Mouse (Mus musculus): ENCODE data around the gene Dnajc16.
"Not testable (repeated sequence)": the region's sequence is repeated elsewhere in the genome, so short reads cannot be mapped to it uniquely, and the experiment has no call there.

Dnajc16 gene

DNA sequence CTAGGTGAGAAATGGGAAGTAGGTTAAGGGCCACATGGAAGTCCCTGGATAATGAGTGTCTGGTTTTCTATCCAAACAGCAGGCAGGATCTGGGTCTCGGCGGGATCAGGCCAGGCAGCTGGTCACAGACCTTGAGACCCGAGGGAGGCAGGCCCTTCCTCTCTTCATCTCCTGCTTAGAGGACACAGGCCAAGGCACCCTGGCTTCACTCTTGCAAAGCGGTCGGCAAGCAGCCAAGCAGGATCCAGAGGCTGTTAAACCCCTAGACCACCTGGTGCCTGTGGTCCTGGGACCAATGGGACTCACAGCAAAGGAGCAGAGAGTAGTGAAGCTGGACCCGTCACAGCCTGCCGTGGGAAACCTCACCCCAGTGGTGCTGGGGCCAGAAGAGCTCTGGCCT lies 5.6 kb upstream of the Dnajc16 start:
- no peak for DNase-seq (ENCODE audit: low spot score)

DNA sequence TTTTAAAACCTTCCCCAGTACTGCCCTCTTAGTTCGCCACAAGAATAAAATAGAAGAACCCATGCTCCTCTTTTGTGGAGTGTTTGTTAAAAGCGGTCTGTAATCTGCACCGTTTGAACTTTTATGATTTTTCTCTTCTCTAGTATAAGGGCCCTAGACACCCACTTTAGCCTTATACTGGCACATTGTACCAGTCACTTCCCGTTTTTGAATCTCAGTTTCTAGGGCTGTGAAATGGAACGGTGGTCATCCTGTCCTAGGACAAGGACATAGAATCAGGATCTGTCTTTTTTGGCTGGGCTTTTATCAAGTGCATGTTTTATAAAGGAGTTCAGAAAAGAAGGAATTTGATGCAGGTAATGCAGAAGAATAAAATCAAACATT lies 3.4 kb upstream of the Dnajc16 start:
- DNase-seq (ENCODE audit: low spot score): no peak

DNA sequence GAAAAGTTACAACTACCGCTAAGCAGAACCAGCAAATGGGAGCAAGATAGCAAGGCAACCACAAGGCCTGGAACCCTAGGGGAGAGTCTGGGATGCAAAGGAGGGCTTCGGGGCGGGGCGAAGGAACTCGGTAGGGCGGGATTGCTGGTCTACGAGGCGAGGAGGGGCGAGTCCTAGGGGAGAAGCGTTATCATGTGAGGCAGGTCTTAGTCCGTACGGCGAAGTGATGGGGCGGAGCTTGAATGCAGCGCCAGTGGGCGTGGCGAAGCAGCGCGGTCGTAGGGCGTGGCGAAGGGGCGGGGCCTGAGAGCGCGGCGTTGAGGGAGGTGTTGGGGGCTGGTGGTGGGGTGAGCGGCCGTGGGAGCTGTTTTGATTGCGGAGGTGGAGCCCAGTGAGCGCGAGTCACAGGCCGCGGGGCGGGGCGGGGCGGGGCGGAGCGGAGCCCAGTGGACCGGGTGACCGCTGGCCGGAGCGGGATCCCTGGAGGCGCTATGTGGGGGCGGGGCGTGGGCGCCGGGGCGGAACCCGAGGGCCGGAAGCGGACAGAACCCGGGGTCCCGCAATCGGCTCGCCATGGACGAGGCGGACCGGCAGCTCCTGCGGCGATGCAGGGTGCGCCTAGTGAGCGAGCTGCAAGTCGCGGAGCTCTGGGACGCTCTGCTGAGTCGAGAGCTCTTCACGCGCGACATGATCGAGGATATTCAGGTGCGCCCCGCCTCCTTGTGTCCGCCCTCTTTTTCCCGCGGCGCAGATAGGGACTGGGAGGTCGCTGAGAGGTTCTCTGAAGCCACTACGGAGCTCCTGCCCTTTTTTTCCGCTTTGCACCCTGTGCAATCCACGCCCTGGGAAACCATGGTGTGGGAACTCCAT lies 2.8 kb upstream of the Dnajc16 start, which contains the start of gene Casp9:
Gene Casp9, plus strand, starts transcription at position 331 of the 870 bp plus-strand sequence.
- peak; percentile 98 for DNase-seq (ENCODE audit: low spot score)

DNA sequence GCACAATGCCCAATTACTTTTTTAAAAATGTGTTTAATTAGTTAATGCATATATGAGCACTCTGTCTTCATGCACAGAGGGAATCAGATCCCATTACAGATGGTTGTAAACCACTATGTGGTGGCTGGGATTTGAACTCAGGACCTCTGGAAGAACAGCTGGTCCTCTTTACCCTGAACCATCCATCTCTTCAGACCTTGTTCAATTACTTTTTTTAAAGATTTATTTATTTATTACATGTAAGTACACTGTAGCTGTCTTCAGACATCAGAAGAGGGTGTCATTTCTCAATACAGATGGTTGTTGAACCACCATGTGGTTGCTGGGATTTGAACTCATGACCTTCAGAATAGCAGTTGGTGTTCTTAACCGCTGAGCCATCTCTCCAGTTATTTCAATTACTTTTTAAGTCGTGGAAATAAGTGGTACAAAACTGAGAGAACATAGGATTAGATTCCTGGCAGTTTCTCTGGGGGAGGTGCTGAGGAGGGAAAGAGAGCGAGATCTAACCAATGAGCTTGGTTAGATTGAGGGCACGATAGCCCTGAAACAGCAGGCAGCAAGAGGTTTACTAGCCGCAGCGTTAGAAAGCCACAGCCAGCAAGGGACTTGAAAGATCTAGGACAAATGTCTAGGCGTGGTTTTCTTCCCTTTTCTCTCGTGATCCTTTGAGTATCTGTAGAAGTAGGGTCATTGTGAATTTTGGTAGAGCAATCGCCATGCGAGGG lies 2.0 kb upstream of the Dnajc16 start:
- no peak for DNase-seq (ENCODE audit: low spot score)

DNA sequence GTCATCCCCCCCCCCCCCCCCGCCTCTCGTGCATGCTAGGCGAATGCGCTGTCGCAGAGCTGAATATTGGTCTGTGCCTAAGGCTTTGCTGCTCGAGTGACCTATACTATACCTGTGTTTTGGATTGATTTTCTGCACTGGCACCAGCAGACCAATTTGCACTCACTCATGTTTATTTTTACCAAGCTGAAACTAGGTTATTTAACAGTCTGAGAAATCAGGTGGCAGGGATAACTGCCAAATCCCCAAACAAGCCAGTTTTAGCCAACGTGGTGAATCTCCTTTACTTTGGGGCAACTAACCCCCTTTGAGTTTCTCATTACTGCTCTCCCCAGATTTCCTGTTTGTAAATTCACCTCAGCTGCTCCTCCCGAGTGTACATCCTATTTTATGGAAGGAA lies 1.2 kb upstream of the Dnajc16 start:
- no peak for DNase-seq (ENCODE audit: low spot score)

DNA sequence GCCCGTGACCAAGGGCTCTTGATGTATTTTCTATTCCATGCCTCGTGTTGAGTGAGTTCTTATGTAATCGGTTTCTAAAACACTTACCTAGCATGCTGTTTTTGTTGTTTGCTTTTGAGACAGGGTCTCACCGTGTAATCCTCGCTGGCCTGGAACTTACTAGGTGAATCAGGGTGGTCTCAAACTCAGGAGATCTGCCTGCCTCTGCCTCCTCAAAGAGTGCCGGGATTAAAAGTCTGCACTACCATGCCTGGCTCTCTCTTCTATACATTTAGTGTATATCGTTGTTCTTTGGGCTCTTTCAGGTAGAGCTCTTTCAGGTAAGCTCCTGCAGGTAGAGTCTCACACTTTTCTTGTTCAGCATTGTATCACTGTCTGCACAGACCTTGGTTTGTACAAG lies 755 bp upstream of the Dnajc16 start:
- no peak for DNase-seq (ENCODE audit: low spot score)

DNA sequence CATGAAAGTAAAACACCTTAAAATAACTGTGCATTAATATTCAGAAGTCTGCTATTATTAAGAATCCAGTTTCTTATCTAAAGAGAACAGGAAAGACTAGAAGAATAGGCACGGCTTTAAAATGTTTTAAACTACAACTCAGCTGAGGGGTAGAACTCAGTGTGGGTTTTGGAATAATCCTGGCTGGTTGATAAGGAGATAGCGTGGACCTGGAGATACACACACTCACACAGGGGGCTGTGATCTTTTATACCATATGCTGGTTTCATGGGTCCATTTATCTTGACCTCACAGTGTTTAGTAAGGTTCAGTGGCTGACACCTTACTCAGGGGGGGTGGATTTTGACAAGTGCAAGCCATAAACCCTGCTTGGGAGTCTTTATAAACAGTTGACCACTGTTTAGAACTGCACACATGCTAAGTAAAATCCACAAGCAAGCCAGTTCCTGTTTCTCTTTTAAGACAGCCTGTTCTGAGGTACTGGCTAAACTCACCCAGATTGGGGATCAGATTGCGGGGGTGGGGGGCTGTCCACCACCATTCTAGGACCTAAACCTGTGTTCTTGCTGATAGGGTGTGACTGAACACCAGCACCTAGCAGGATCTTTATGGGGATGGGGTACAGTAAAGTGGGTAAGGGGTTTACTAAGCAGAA lies 1.0 kb downstream of the Dnajc16 start:
- no peak for DNase-seq (ENCODE audit: low spot score)

DNA sequence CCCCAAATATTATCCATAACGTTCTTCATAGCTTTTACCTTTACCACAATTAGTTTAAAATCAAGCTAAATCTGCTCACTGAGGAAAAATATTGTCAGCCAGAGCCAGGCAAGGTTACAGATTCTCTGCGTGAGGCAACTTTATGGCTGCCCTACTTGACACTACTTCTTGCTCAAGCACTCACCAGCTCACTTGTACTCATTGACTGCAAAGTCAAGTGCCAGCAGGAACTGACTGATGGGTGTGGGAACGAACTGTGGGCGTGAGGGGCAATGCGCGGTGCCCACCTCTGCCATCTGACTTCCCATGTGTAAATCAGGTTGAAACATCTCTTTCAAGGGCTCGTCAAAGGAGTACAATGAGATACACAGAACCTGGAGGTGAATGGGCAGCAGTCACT lies 3.3 kb downstream of the Dnajc16 start:
- DNase-seq (ENCODE audit: low spot score): no peak

DNA sequence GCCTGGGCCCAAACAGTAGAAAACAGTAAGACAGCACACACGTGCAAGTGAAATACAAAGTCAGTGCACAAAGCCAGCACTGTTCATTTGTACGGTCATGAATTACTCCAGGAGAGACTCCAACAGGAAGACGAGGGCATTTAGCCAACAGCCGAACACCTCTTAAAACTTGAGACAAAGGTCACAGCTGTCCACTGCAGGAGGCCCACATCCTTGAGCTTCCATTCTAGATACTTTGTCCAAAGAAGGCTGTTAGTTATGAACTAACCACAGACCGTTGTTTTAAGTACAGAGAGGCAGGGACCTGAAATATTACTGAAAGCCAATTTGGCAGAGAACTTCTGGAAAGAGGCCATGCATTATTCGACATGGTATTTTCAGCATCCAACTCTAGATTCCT lies 3.7 kb downstream of the Dnajc16 start:
- no peak for DNase-seq (ENCODE audit: low spot score)

DNA sequence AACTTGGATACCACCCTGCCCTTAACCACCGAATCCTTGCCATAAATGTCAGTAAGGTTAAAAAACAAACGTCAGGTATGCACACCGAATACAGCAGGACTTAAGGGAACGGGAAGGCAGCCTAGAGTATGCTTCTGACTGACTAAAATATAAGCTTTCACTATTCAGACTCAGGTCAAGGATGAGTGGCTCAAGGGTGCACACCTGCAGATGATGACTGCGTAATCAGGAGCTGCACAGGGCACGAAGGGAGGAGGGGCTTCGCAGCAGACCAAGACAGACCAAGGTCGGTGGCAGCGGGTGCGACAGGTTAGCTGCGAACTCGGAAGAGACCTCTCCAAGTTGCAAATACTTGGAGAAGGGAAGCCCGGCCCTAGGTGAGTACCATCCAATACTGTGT lies 4.6 kb downstream of the Dnajc16 start:
- no peak for DNase-seq (ENCODE audit: low spot score)

DNA sequence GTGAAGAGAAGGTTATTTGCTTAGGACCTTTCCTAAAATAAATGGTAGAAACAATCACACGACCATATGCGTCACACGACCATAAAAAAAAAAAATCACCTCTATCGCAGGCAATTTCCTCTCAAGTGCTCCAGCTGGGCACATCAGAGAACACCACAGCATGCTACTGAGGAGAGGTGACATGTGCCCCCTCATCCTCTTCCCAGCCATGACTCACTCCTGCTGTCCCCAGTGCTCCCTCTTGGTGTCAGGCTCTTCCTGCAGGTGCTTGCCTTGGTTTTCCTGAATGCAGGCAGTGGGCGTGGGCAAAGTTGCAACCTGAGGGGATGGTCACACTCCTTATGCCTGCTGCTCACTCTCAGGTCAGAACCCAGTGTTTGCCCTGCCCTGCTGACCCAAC lies 5.9 kb downstream of the Dnajc16 start:
- no peak for DNase-seq (ENCODE audit: low spot score)

DNA sequence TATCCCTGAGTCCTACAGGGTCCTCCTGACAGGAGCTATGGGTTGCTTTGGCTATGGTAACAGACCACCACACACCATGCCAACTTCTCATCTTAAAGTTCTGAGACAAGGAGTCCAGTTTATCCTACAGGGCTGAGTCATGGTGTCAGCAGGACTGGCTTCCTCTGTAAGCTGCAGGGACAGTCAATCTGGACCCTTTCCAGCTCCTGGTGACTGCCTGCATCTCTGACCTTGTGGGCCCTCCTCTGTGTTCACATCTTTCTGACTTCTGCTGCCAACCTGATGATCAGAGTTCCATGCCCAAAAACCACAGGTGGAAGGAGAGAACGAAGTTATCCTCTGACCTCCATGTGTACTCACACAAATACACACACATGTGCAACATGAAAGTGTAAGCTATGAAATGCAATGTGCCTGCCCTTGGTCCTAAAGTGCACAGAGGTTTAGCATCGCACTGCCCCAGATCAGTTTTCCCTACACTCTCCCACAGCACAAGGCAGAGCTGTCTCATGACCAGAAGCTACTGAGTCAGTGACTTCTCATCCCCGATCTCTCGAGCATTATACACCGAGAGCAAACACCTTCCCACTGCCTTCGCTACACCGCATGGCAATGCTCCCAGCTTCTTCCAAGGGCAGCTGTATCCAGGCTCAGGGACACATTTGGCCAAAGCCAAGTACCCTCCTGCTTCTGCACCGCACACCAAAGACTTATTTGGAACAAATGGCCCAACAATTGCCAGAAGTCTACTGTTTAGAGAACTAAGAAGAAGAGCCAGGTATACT lies 9.3 kb downstream of the Dnajc16 start:
- DNase-seq (ENCODE audit: low spot score): no peak

DNA sequence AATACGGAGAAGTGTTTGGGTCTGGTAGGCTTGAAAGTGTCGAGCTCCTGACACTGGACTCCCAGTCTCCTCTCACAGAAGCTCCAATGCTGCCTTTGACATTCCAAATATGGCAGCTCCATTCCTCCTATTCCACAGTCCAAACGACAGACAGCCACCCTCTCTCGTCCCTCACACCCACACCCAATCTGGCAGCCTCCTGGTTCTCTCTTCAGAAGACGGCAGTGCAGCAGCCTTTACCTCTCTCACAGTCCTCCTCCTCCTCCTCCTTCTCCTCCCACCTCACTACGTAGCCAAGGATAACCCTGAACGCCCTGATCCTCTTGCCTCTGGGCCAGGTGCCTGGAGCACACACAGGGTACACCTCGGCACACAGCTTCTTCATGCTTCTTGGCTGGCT lies 10.9 kb downstream of the Dnajc16 start:
- DNase-seq (ENCODE audit: low spot score): no peak

DNA sequence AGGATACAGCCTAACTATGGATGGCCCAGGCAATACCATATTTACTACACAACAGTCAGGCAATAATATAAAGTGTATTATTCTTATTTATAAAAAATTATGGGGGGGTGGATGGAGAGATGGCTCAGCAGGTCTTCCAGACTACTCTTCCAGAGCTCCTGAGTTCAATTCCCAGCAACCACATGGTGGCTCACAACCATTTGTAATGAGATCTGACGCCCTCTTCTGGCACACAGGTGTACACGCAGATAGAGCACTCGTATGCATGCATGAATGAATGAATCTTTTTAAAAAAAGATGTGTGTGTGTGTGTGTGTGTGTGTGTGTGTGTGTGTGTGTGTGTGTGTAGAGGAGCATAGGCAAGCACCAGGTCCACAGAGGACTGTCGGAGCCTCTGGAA lies 17.7 kb downstream of the Dnajc16 start:
- not testable (repeated sequence) for DNase-seq (ENCODE audit: low spot score)

DNA sequence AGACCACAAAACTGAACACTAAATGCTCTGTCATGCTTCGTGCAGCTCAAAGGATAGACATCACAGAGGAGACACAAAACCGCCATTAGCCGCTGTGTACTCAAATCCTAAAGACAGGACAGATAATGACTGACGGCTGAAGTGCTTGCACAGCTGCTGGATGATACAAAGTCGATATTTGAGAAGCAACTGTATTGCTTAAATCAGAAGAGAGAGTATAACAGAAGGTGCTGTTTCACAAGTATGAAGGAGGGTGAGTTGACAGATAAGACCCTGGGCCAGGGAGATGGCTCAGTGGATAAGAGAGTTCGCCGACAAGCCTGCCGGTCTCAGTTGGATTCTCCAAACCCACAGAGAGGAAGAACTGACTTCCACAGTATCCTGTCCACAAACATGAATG lies 18.9 kb downstream of the Dnajc16 start:
- DNase-seq (ENCODE audit: low spot score): no peak

DNA sequence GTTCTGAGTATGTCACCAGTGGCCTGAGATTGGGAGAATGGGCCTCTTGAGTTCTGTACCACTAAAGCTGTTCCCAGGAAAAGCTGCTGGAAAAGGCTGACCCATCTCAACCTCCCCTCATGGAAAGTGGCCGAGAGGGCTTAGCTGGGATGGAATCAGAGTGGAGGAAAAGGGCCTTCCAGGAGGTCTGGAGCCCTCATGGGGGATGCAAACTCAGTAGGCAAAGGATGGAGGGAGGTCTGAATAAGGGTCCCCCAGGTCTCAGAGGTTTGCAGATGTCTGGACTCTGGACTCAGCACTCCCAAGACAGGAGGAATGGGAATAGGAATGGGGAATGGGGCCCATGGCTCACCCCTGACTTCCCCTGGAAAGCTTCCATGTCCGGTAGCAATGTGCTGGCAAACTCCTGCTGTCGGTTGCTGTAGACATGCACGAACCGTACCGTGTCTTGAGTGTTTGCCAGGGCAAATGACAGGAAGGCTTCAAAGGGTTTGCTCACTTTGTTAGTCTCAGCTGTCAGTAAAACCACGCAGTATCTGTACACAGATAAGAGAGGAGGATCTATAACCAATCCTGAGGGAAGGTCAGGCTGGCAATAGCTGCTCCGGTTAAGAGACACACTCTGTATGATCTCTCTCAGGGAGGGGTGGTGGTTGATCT lies 21.1 kb downstream of the Dnajc16 start:
- no peak for DNase-seq (ENCODE audit: low spot score)

DNA sequence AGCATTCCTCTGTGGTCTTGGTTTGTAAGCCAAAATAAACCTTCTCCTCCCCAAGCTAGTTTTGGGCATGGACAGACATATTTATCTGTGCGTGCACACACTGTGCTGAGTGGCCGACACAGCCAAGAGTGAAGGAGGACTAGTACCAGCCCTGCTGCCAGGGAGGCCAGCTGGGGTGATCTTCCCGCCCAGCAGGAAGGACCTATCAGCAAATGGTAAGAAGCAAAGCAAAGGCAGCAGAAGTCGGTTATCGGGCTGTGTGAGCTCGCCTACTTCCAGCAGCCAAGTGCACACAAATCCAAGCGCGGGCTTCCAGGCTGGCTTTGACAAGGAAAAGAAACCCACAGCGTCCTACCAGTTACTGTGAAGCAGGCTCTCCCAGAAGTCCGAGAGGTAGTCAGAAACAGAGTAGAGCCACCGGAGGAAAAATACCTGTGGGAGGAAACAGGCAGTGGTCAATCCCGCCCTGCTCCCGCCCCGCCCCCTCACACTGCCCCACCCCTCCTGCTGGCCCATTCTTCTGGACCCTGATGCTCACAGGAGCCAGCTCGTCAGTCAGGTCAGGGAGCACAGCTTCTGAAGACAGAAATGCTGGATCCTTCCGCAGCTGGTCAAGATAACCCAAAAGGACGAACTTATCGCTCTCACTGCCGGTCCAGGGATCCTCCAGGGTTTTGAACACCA lies 23.2 kb downstream of the Dnajc16 start:
- peak; percentile 51 for DNase-seq (ENCODE audit: low spot score)

DNA sequence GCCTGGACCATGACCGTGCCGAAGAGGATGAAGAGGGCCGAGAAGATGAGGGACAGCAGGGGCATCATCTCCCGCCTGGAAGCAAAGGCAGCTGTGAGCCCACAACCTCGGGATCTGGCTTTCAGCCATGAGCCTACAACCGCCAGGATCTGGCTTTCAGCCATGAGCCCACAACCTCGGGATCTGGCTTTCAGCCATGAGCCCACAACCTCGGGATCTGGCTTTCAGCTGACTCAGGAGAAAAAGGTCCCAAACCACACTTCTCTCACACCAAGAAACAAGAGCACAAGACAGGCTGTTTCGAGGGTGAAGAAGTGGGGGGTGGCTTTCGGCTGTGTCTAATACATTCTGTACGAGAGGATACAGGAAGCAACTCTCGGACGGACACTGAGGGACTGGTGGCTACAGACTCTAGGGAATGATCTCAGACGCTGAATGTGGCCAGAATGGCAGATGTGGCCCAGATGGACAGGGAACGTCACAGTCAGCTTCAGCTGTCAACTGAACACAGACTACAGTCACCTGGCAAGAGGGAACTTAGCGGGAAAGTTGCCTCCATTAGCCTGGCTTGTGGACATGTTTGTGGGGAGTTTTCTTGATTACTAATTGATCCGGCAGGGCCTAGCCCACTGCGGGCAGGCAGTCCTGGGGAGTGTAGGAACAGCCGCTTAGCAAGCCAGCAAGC lies 23.9 kb downstream of the Dnajc16 start:
- no peak for DNase-seq (ENCODE audit: low spot score)

DNA sequence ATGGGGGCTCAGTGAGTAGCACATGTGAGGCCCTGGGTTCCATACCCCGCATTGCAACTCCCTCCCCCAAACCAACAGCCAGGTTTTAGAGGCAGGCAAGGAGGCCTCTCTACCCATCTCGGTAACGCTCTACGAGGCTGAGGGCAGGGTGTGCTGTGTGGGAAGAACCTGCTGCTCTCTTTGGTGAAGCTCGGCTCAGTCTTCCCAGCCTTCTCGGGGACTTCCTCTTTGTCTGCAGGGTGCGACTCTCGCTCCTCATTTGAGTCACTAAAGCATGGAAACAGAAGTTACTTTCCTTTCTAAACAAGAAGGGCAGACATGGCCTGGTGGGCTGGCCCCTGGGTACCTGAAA lies 24.4 kb downstream of the Dnajc16 start:
- DNase-seq (ENCODE audit: low spot score): peak; percentile 14

DNA sequence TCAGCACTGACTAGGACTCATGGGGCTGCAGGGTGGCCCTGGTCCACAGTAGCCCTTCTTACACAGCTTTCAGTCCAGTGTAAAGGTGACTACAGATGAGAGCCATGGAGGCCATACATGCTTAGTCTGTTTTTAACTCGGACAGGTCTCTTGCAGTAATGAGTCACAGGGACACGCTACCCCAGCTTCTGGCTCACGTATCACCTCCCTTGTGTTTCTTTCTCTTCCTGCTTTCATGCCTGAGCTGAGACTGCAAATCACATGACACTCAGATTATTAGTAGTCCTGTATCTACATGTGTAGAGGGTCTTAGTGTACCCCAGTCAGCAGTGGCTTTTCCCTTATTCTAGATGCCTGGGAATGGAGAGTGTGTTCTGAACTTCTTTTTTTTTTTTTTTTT lies 25.7 kb downstream of the Dnajc16 start:
- DNase-seq (ENCODE audit: low spot score): no peak

DNA sequence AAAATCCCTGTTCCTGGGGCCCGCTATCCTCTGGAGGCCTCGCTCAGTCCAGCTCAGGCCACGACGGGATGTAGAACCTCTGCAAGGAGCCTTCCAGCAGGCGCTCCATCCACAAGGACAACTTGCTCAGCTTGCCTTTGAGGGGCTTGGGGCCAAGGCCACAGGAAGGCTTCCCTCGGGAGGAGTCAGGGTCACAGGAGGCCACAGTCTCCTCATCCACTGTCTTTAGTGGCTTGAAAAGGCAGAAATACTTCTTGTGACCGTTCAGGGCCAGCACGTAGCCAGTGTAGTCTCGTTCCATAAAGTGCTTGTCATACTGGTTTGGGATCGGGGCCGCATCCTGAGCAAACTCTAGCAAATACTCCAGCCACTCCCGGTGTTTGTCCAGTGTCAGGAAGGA lies 27.3 kb downstream of the Dnajc16 start:
- no peak for DNase-seq (ENCODE audit: low spot score)
